Mouse (Mus musculus) CH12.LX (cell line): ENCODE results near the gene Xrcc6. TPM values are rescaled to one million over a fixed set of nuclear protein-coding genes. Genes with fewer than 3 reads are reported as not detected.

Experiments
- DNase-seq: peaks from one replicate; pipeline ENCODE4 v3.0.0-alpha.2; 2013; ENCODE audit errors: extremely low read depth
- H3K27ac ChIP-seq: 2 replicates; pipeline ENCODE4 v1.5.1; 2012; ENCODE audit warnings: low read depth, mild to moderate bottlenecking, control low read depth, moderate library complexity; ENCODE audit not compliant: insufficient read depth
- H3K27me3 ChIP-seq: replicated peaks from 2 replicates; pipeline ENCODE3; 2012; ENCODE audit warnings: inconsistent platforms
- H3K36me3 ChIP-seq, 2 experiments: replicated peaks in 1 of 2; 2 replicates each; pipeline versions ENCODE3 to v1.6.1; 2012; ENCODE audit warnings: inconsistent platforms in 1 of 2, low read length in 1 of 2, mild to moderate bottlenecking in 1 of 2, mixed read lengths in 1 of 2, moderate library complexity in 1 of 2; ENCODE audit not compliant: control insufficient read depth in 1 of 2, insufficient read depth in 1 of 2
- H3K4me1 ChIP-seq, 2 experiments: 2 replicates each; pipeline ENCODE4 v1.6.1; 2012; ENCODE audit warnings: inconsistent platforms in 1 of 2, moderate library complexity in 1 of 2; ENCODE audit not compliant: insufficient read depth in 2 of 2, control insufficient read depth in 1 of 2
- H3K4me2 ChIP-seq: 2 replicates; pipeline ENCODE4 v1.6.1; 2012; ENCODE audit warnings: low read depth, mild to moderate bottlenecking, control low read depth; ENCODE audit not compliant: poor library complexity, insufficient read depth, severe bottlenecking
- H3K4me3 ChIP-seq, 3 experiments: fragments of 150-350 bp in 1 of 3; sonication (generic) in 1 of 3; replicated peaks in 1 of 3; 2 replicates each; pipeline versions ENCODE3 to v1.5.1; 2011 to 2012; ENCODE audit warnings: low read depth in 2 of 3, low read length in 2 of 3, mild to moderate bottlenecking in 2 of 3, moderate library complexity in 2 of 3, control low read depth in 1 of 3, improper control_type of control experiment in 1 of 3, inconsistent platforms in 1 of 3, mixed read lengths in 1 of 3; ENCODE audit not compliant: poor library complexity in 1 of 3
- H3K79me2 ChIP-seq: replicated peaks from 2 replicates; pipeline ENCODE4 v1.6.1; 2012; ENCODE audit warnings: mild to moderate bottlenecking, moderate library complexity; ENCODE audit not compliant: control insufficient read depth, poor library complexity, insufficient read depth, severe bottlenecking; ENCODE audit errors: extremely low read depth
- H3K9ac ChIP-seq: 2 replicates; pipeline ENCODE4 v1.6.1; 2012; ENCODE audit warnings: low read depth, mild to moderate bottlenecking, control low read depth, moderate library complexity; ENCODE audit not compliant: insufficient read depth
- H3K9me3 ChIP-seq: replicated peaks from 2 replicates; pipeline ENCODE3; 2012; ENCODE audit warnings: low read length, inconsistent platforms, mixed read lengths
- USF2 ChIP-seq: conservative IDR thresholded peaks from 2 replicates; pipeline ENCODE4 v1.6.1; 2011; ENCODE audit warnings: low read depth, low read length, improper control_type of control experiment
- dilution Hi-C: fragments of 300-500 bp; cut with MboI; formaldehyde crosslinking; loops from 2 replicates; pipeline ENCODE4 v1.14.3; 2020; ENCODE audit warnings: low sequenced_read_pairs; ENCODE audit not compliant: extremely low pct_unique_long_range_greater_than_20kb, extremely low pct_ligation_motif_present
- in situ Hi-C: fragments of 300-500 bp; cut with MboI; formaldehyde crosslinking; loops from 3 replicates; pipeline ENCODE4 v1.14.3; 2019; ENCODE audit warnings: low sequenced_read_pairs, low pct_ligation_motif_present, low pct_unique_long_range_greater_than_20kb, mixed read lengths
- polyA plus RNA-seq: library from polyadenylated mRNA; unstranded; fragments of >175 nt; gene quantifications from 2 replicates; pipeline ENCODE4 v1.2.1, GENCODE M21; 2012; ENCODE audit warnings: low read depth; ENCODE audit not compliant: insufficient read length
- total RNA-seq, 2 experiments: library from RNA; depleted of rRNA; stranded (reverse); fragments of 300-350 nt in 1 of 2; fragments of >200 nt in 1 of 2; gene quantifications; 2 replicates each; pipeline ENCODE4 v1.2.3; 2012 to 2014

The Xrcc6 gene
- total and polyA plus RNA-seq, 3 experiments: 67.3 to 83.5 (median 80.8) TPM

DNA sequence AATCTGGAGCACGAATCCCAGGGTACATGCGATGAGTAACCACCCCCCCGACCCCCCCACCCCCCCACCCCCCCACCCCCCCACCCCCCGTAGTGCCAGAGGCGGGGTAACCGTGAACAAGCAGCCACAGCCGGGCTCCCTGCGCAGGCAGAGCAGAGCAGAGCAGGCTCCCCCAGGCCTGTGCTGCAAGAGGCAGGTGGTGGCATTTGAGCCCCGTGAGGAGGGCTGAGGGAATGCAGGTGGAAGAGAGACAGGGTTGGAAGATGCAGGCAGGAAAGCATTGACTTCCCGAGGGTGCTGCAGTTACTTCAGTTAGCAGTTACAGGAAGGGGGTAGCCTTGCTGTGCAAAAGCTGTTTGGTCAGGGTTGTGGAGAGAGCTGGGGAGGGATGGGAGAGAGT is 99.6 kb downstream of the Xrcc6 start:
- no peak overlapping the region for H3K27ac ChIP-seq
- no peak for TF ChIP-seq USF2
- TF ChIP-seq, all 38 proteins: peak for 0
- no peaks in the 10 kb centered on the region for H3K79me2 ChIP-seq
- H3K27me3 ChIP-seq: peaks cover 45% of the 10 kb centered on the region
- no peak overlapping the region for H3K9ac ChIP-seq
- H3K9me3 ChIP-seq: no peaks in the 10 kb centered on the region
- no peak overlapping the region for H3K4me3 ChIP-seq
- dilution Hi-C loops: no loop called here
- no peak for DNase-seq
- no peaks in the 10 kb centered on the region; a peak in 1 of 4 replicates for H3K4me1 ChIP-seq
- in situ Hi-C loops: no loop called here
- no peak overlapping the region for H3K4me2 ChIP-seq
- no peaks in the 10 kb centered on the region for H3K36me3 ChIP-seq

Other genes with a start within 250 kb of the Xrcc6 start
- 19.7 and 20.4 TPM in 2 replicates for gene Zc3h7b, start 242.8 kb upstream of the Xrcc6 start, total RNA-seq (2012; rRNA removed)
- gene Zc3h7b, start 242.8 kb upstream of the Xrcc6 start, total RNA-seq (2014; rRNA removed): 7.9 and 8.4 TPM in 2 replicates
- gene Zc3h7b, start 242.8 kb upstream of the Xrcc6 start, polyA plus RNA-seq: 37.2 and 43.1 TPM in 2 replicates
- 180 and 227 TPM in 2 replicates for gene Rangap1, start 242.3 kb upstream of the Xrcc6 start, total RNA-seq (2012; rRNA removed)
- gene Rangap1, start 242.3 kb upstream of the Xrcc6 start, total RNA-seq (2014; rRNA removed): 128 and 130 TPM in 2 replicates
- 207 and 213 TPM in 2 replicates for gene Rangap1, start 242.3 kb upstream of the Xrcc6 start, polyA plus RNA-seq
- gene Tef, start 185.4 kb upstream of the Xrcc6 start, total RNA-seq (2012; rRNA removed): 12.8 and 14.9 TPM in 2 replicates
- 14.4 and 14.7 TPM in 2 replicates for gene Tef, start 185.4 kb upstream of the Xrcc6 start, total RNA-seq (2014; rRNA removed)
- 15.8 and 17.2 TPM in 2 replicates for gene Tef, start 185.4 kb upstream of the Xrcc6 start, polyA plus RNA-seq
- gene Tob2, start 129.0 kb upstream of the Xrcc6 start, total RNA-seq (2012; rRNA removed): 21.8 and 25.3 TPM in 2 replicates
- gene Tob2, start 129.0 kb upstream of the Xrcc6 start, total RNA-seq (2014; rRNA removed): 5.0 and 5.6 TPM in 2 replicates
- gene Tob2, start 129.0 kb upstream of the Xrcc6 start, polyA plus RNA-seq: 18.9 and 22.0 TPM in 2 replicates
- gene Phf5a, start 115.9 kb upstream of the Xrcc6 start, total RNA-seq (2012; rRNA removed): 86.3 and 126 TPM in 2 replicates
- 116 and 137 TPM in 2 replicates for gene Phf5a, start 115.9 kb upstream of the Xrcc6 start, total RNA-seq (2014; rRNA removed)
- 177 and 228 TPM in 2 replicates for gene Phf5a, start 115.9 kb upstream of the Xrcc6 start, polyA plus RNA-seq
- 177 and 190 TPM in 2 replicates for gene Aco2, start 115.5 kb upstream of the Xrcc6 start, total RNA-seq (2012; rRNA removed)
- gene Aco2, start 115.5 kb upstream of the Xrcc6 start, total RNA-seq (2014; rRNA removed): 150 and 161 TPM in 2 replicates
- gene Aco2, start 115.5 kb upstream of the Xrcc6 start, polyA plus RNA-seq: 205 and 222 TPM in 2 replicates
- 59.3 and 64.9 TPM in 2 replicates for gene Polr3h, start 61.6 kb upstream of the Xrcc6 start, total RNA-seq (2012; rRNA removed)
- gene Polr3h, start 61.6 kb upstream of the Xrcc6 start, total RNA-seq (2014; rRNA removed): 40.5 and 40.7 TPM in 2 replicates
- gene Polr3h, start 61.6 kb upstream of the Xrcc6 start, polyA plus RNA-seq: 153 and 224 TPM in 2 replicates
- 0.08 and 0.13 TPM in 2 replicates for gene Csdc2, start 51.1 kb upstream of the Xrcc6 start, total RNA-seq (2012; rRNA removed)
- gene Csdc2, start 51.1 kb upstream of the Xrcc6 start, total RNA-seq (2014; rRNA removed): not detected in 2 replicates
- gene Csdc2, start 51.1 kb upstream of the Xrcc6 start, polyA plus RNA-seq: 0.43 and 0.45 TPM in 2 replicates
- gene Pmm1, start 26.9 kb upstream of the Xrcc6 start, total RNA-seq (2012; rRNA removed): 120 and 128 TPM in 2 replicates
- 48.3 and 51.8 TPM in 2 replicates for gene Pmm1, start 26.9 kb upstream of the Xrcc6 start, total RNA-seq (2014; rRNA removed)
- 140 and 153 TPM in 2 replicates for gene Pmm1, start 26.9 kb upstream of the Xrcc6 start, polyA plus RNA-seq
- gene 1700029P11Rik, start 7.3 kb upstream of the Xrcc6 start, total RNA-seq (2012; rRNA removed): not detected in 2 replicates
- gene 1700029P11Rik, start 7.3 kb upstream of the Xrcc6 start, total RNA-seq (2014; rRNA removed): not detected in 2 replicates
- not detected in 2 replicates for gene 1700029P11Rik, start 7.3 kb upstream of the Xrcc6 start, polyA plus RNA-seq
- gene Desi1, start 46.0 kb downstream of the Xrcc6 start, total RNA-seq (2012; rRNA removed): 10.9 and 11.3 TPM in 2 replicates
- 7.6 and 10.0 TPM in 2 replicates for gene Desi1, start 46.0 kb downstream of the Xrcc6 start, total RNA-seq (2014; rRNA removed)
- 39.2 and 47.3 TPM in 2 replicates for gene Desi1, start 46.0 kb downstream of the Xrcc6 start, polyA plus RNA-seq
- gene Snu13, start 59.8 kb downstream of the Xrcc6 start, total RNA-seq (2012; rRNA removed): 167 and 225 TPM in 2 replicates
- 558 and 575 TPM in 2 replicates for gene Snu13, start 59.8 kb downstream of the Xrcc6 start, total RNA-seq (2014; rRNA removed)
- 433 and 587 TPM in 2 replicates for gene Snu13, start 59.8 kb downstream of the Xrcc6 start, polyA plus RNA-seq
- 0.04 TPM in 2 replicates for gene 4930407I10Rik, start 71.3 kb downstream of the Xrcc6 start, total RNA-seq (2012; rRNA removed)
- gene 4930407I10Rik, start 71.3 kb downstream of the Xrcc6 start, total RNA-seq (2014; rRNA removed): not detected in 2 replicates
- gene 4930407I10Rik, start 71.3 kb downstream of the Xrcc6 start, polyA plus RNA-seq: not detected in 2 replicates
- 0.04 TPM in 1 of 2 replicates, not detected in the other for gene Mei1, start 82.2 kb downstream of the Xrcc6 start, total RNA-seq (2012; rRNA removed)
- not detected in 2 replicates for gene Mei1, start 82.2 kb downstream of the Xrcc6 start, total RNA-seq (2014; rRNA removed)
- gene Mei1, start 82.2 kb downstream of the Xrcc6 start, polyA plus RNA-seq: not detected in 2 replicates
- gene Ccdc134, start 140.1 kb downstream of the Xrcc6 start, total RNA-seq (2012; rRNA removed): 37.1 and 48.8 TPM in 2 replicates
- gene Ccdc134, start 140.1 kb downstream of the Xrcc6 start, total RNA-seq (2014; rRNA removed): 35.1 and 35.7 TPM in 2 replicates
- 42.9 and 43.6 TPM in 2 replicates for gene Ccdc134, start 140.1 kb downstream of the Xrcc6 start, polyA plus RNA-seq
- 130 and 159 TPM in 2 replicates for gene Srebf2, start 159.3 kb downstream of the Xrcc6 start, total RNA-seq (2012; rRNA removed)
- 77.6 and 94.3 TPM in 2 replicates for gene Srebf2, start 159.3 kb downstream of the Xrcc6 start, total RNA-seq (2014; rRNA removed)
- gene Srebf2, start 159.3 kb downstream of the Xrcc6 start, polyA plus RNA-seq: 214 and 253 TPM in 2 replicates
- 152 and 159 TPM in 2 replicates for gene Shisa8, start 225.0 kb downstream of the Xrcc6 start, total RNA-seq (2012; rRNA removed)
- gene Shisa8, start 225.0 kb downstream of the Xrcc6 start, total RNA-seq (2014; rRNA removed): 94.6 and 103 TPM in 2 replicates
- gene Shisa8, start 225.0 kb downstream of the Xrcc6 start, polyA plus RNA-seq: 64.2 and 83.4 TPM in 2 replicates
- gene Tnfrsf13c, start 236.5 kb downstream of the Xrcc6 start, total RNA-seq (2012; rRNA removed): 287 and 334 TPM in 2 replicates
- gene Tnfrsf13c, start 236.5 kb downstream of the Xrcc6 start, total RNA-seq (2014; rRNA removed): 188 and 204 TPM in 2 replicates
- 219 and 257 TPM in 2 replicates for gene Tnfrsf13c, start 236.5 kb downstream of the Xrcc6 start, polyA plus RNA-seq